ENCODE assay signal across 15 mouse cellular contexts in genomic region chr6:145969572-145969971, GRCm38 (mm10). TPM values are rescaled to one million over a fixed set of nuclear protein-coding genes. Genes with fewer than 3 reads are reported as not detected.
DNase-seq lines count a peak whose midpoint lies in the region; ATAC-seq and TF ChIP-seq lines count a peak whose summit lies in the region.
"Had no signal": no experiment of that assay in that cellular context is flagged by ENCODE, and none has a peak within 500 bp of the region (broad histone marks: within the 10 kb centered on the region; RNA-seq: fewer than 3 reads in every experiment).

No protein-coding gene starts in this region.

- TF ChIP-seq CTCF in heart, adult 2 months (IDR thresholded peaks at IDR 0.05), result peak; percentile 49
- TF ChIP-seq CTCF in lung, embryonic 14.5 days (IDR thresholded peaks at IDR 0.05; ENCODE audit: low read depth), result peak; percentile 26

- TF ChIP-seq POLR2A in heart, adult 2 months (IDR thresholded peaks at IDR 0.05; ENCODE audit: insufficient read depth, low read depth, low read length), result no peak

- ATAC-seq in lung, embryonic 14.5 days (ENCODE audit: insufficient read depth), result no peak
- ATAC-seq: CD4-positive, CD25-positive, alpha-beta regulatory T cell, adult 4 months had no signal

- no peak overlapping the region for H3K9ac ChIP-seq in heart, adult 2 months (ENCODE audit: low read depth, low read length)
- H3K9ac ChIP-seq in lung, embryonic 14.5 days, result no peak overlapping the region
- H3K9ac ChIP-seq: limb, embryonic 12.5 days had no signal

- no peaks in the 10 kb centered on the region for H3K79me2 ChIP-seq in heart, adult 2 months (replicated peaks; ENCODE audit: control insufficient read depth, insufficient read depth, low read length)

- intact Hi-C loops in heart, adult 2 months (cut with DNase I), result no loop called here
- intact Hi-C loops in heart, postnatal 14 days (cut with DNase I), result no loop called here

- no peak overlapping the region for H3K4me3 ChIP-seq in heart, adult 2 months
- no peak overlapping the region for H3K4me3 ChIP-seq in lung, embryonic 14.5 days (ENCODE audit: low read depth, low read length)
- H3K4me3 ChIP-seq: erythroblast, embryonic 14.5 days; limb, embryonic 12.5 days had no signal

- no peaks in the 10 kb centered on the region for H3K9me3 ChIP-seq in lung, embryonic 14.5 days (ENCODE audit: low read depth, low read length)
- H3K9me3 ChIP-seq: limb, embryonic 12.5 days had no signal

- peaks cover 10% of the 10 kb centered on the region for H3K4me1 ChIP-seq in heart, adult 2 months (ENCODE audit: control insufficient read depth, insufficient read depth, low read length)
- H3K4me1 ChIP-seq in lung, embryonic 14.5 days (ENCODE audit: insufficient read depth), result no peaks in the 10 kb centered on the region

- TF ChIP-seq EP300 in heart, adult 2 months (IDR thresholded peaks at IDR 0.05; ENCODE audit: insufficient read depth, low read depth, low read length), result no peak

- WGBS in heart, adult 2 months, result 84% methylated on average over 5 of the region's 5 CpGs
- 71% methylated on average over 5 of the region's 5 CpGs for WGBS in lung, embryonic 14.5 days

- H3K36me3 ChIP-seq in heart, adult 2 months (ENCODE audit: control insufficient read depth, insufficient read depth, low read length), result no peaks in the 10 kb centered on the region
- no peaks in the 10 kb centered on the region for H3K36me3 ChIP-seq in lung, embryonic 14.5 days (ENCODE audit: insufficient read depth)
- H3K36me3 ChIP-seq: limb, embryonic 12.5 days had no signal

- DNase-seq in heart, adult 2 months, result no peak
- DNase-seq in heart, postnatal 14 days, result no peak
- DNase-seq in lung, embryonic 14.5 days, result no peak
- no peak for DNase-seq in lung, adult 18-20 months
- DNase-seq in 416B (ENCODE audit: low read depth) (peak; percentile 54), NIH3T3 (ENCODE audit: low read depth) (peak; percentile 30)
- DNase-seq in right cerebral cortex, adult 18-20 months, result no peak
- DNase-seq in Muller cell, postnatal 12 days (ENCODE audit: inconsistent ontology term), result no peak
- DNase-seq: heart, postnatal 4 days; kidney, adult 11 months; lung, postnatal 14 days had no signal

- no peaks in the 10 kb centered on the region for H3K27me3 ChIP-seq in heart, adult 2 months (ENCODE audit: control insufficient read depth, insufficient read depth, low read length)
- no peaks in the 10 kb centered on the region for H3K27me3 ChIP-seq in lung, embryonic 14.5 days (ENCODE audit: insufficient read depth, low read length)
- H3K27me3 ChIP-seq: limb, embryonic 12.5 days had no signal

- peak overlapping the region; percentile 83 for H3K27ac ChIP-seq in heart, adult 2 months
- no peak overlapping the region for H3K27ac ChIP-seq in lung, embryonic 14.5 days (ENCODE audit: low read depth)
- H3K27ac ChIP-seq: limb, embryonic 12.5 days had no signal

- H3K4me2 ChIP-seq in lung, embryonic 14.5 days, result no peak overlapping the region
- H3K4me2 ChIP-seq: limb, embryonic 12.5 days had no signal

RNA-seq across cellular contexts. Expression of gene Sspn, which starts 38.1 kb away (rescaled TPM):
- total RNA-seq in heart, adult 2 months (2021), result 100 to 1,000 TPM; 104 to 114 TPM
- polyA plus RNA-seq in heart, adult 2 months (2012; rRNA removed), result 62.1 and 102 TPM in 2 replicates
- 100 to 1,000 TPM; 133 to 136 TPM for total RNA-seq in heart, postnatal 14 days (2021)
- polyA plus RNA-seq in lung, embryonic 14.5 days (2014; fragmentation: Nextera tagmentation; extraction: Ambion mirVana), result 7.4 and 8.2 TPM in 2 replicates
- total RNA-seq: granulocyte monocyte progenitor cell, adult 5-6 weeks had no signal
- polyA plus RNA-seq: CD4-positive, CD25-positive, alpha-beta regulatory T cell, adult 4 months; erythroblast, embryonic 14.5 days had no signal

Comparison
In these comparisons a context has a peak if more than half of its experiments do, and no peak if none do; other contexts are left out.
1. DNase-seq: peak in 416B (single experiment) and NIH3T3 (single experiment); none in heart, adult 2 months (0 of 2), heart, postnatal 14 days (0 of 2), lung, embryonic 14.5 days (single experiment), lung, adult 18-20 months (0 of 2), right cerebral cortex, adult 18-20 months (single experiment) and Muller cell, postnatal 12 days (single experiment).